Mouse (Mus musculus): Measurements from ENCODE around the gene Hcrt.
"Not testable (repeated sequence)": the region's sequence is repeated elsewhere in the genome, so short reads cannot be mapped to it uniquely, and the experiment has no call there.

Gene Hcrt

DNA sequence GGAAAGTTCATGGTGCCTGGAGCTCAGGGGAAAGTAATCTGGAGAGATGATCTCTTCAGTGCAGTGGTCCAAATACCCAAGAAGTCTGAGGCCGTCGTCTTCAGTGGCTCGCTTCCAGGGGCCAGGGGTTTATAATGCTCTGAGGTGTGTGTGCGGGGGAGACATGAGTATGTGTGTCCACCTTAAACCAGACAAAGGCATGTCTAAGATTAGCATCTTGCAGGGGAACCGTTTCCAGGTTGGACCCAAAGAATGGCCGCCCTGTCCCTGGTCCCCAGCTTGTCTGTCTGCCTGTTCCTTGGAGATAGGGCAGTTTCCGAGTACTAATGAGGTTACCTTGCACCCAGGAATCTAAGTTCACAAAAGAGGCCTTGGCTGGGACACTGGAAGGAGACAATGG lies at the start of gene Hcrt:
Gene Hcrt (minus strand): TSS at position 101 of the 400 bp plus-strand sequence.
- no peak for DNase-seq (ENCODE audit: low spot score in 2 of 2)

- no peak for DNase-seq (ENCODE audit: low spot score in 2 of 2)
Observed at GRCm38 (mm10) chr11:100811132-100811531, 48.4 kb upstream of the Hcrt start.

GRCm38 (mm10) chr11:100810516-100810915 lies 47.8 kb upstream of the Hcrt start:
- no peak for DNase-seq (ENCODE audit: low spot score in 2 of 2)

GRCm38 (mm10) chr11:100806380-100807305 lies 43.9 kb upstream of the Hcrt start:
- no peak for DNase-seq (ENCODE audit: low spot score in 2 of 2)

GRCm38 (mm10) chr11:100805535-100805934 lies 42.8 kb upstream of the Hcrt start:
- DNase-seq (ENCODE audit: low spot score in 2 of 2) = no peak

DNA sequence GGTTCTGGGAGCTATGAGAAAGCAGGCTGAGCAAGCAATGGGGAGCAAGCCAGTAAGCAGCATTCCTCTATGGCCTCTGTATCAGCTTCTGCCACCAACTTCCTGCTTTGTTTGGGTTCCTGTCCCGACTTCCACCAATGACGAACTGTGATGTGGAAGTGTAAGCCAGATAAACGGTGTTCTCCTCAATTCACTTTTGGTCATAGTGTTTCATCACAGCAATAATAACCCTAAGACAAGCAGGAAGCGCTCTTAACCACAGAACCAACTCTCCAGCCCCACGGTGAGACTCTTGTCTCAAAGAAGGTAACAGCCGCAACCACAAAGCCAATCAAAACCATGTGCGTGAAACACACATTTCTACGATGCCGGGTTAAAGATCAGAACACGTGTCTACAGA lies 41.7 kb upstream of the Hcrt start:
- no peak for DNase-seq (ENCODE audit: low spot score in 2 of 2)

DNA sequence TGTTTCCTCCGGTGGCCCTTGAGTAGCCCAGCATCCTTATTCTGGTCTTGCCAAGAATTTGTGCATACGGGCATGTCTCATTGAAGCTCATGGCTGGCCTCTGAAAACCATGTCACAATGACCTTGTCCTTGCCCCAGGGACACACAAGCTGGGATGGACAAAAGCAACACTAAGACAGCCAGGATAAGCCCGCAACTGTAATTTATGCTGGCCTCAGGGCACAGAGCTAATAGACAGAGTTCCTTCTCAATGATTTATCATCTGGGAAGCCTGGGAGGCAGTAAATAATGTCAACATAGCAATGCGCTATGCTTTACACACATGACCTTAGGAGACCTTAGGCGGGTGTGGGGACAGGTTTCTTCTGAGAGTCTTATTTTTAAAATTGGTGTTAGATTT lies 36.7 kb upstream of the Hcrt start:
- DNase-seq (ENCODE audit: low spot score in 2 of 2) = no peak

DNA sequence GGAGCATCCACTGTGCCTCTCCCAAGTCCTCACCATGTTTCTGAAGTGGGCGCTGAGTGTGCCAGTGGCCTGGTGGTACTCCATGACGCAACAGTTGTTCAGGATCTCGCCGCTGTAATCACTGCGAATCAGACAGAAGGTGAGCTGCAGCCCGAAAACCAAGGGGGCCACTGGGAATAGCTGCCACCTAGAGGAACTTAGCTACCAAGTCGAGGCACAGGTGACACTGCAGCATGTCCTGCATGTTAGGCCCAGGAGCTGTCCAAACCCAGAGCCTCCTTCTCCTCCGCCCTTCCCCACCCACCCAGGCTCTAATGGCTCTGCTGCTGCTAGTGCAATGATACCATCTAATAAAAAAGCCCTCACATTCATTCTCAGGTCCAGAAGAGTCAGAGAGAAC lies 33.9 kb upstream of the Hcrt start:
- no peak for DNase-seq (ENCODE audit: low spot score in 2 of 2)

GRCm38 (mm10) chr11:100795386-100795785 lies 32.7 kb upstream of the Hcrt start:
- no peak for DNase-seq (ENCODE audit: low spot score in 2 of 2)

DNA sequence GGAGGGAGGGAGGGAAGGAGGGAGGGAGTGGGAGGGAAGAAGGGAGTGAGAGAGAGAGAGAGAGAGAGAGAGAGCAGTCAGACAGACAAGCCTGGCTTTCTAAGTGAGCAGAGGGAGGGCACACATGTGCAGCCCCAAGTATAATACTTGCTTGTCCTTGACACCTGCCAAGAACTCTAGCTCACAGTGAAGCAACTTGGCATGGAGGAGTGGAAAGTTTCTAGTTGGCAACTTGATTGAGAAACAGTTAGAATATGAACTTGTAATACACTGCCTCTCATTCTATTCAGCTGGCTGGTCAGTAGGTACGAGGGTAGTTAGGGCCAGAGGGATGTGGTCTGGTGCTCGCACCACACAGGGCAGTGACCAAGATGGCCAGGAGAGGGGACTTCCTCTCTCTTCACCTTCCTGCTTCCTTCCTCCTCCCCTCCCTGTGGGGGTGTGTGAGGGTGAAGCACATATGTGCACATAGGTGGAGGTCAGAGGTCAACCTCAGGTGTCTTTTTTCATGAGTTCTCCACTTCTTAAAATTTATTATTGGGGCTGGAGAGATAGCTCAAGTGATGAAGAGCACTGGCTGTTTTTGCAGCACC lies 28.8 kb upstream of the Hcrt start:
- no peak for DNase-seq (ENCODE audit: low spot score in 2 of 2)

- DNase-seq (ENCODE audit: low spot score in 2 of 2) = not testable (repeated sequence)
Observed at GRCm38 (mm10) chr11:100790644-100791043, 27.9 kb upstream of the Hcrt start.

DNA sequence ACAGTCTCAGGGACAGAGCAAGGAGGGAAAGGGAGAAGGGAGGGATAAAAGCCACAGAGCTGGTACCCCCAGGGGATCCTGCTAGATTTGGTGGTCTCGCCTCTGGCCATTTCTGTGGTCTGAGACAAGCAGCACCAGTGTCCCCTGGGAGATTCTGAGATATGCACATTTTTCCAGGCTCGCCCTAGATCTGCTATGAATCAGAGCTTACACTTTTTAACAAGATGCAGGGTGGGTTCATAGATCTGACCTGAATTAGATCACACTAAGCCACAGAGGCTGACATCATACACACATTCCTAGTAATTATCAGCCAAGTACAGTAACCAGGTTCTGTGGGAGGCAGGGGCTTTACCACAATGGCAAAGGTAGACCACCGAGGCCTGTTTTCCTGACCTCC lies 27.0 kb upstream of the Hcrt start:
- no peak for DNase-seq (ENCODE audit: low spot score in 2 of 2)

GRCm38 (mm10) chr11:100785774-100786173 lies 23.0 kb upstream of the Hcrt start:
- no peak for DNase-seq (ENCODE audit: low spot score in 2 of 2)

- DNase-seq (ENCODE audit: low spot score in 2 of 2) = no peak
Observed at GRCm38 (mm10) chr11:100784286-100784685, 21.6 kb upstream of the Hcrt start.

- DNase-seq (ENCODE audit: low spot score in 2 of 2) = no peak
Observed at GRCm38 (mm10) chr11:100782568-100782967, 19.8 kb upstream of the Hcrt start.

- no peak for DNase-seq (ENCODE audit: low spot score in 2 of 2)
Observed at GRCm38 (mm10) chr11:100781763-100782475, 19.2 kb upstream of the Hcrt start.

- DNase-seq (ENCODE audit: low spot score in 2 of 2) = no peak
Observed at GRCm38 (mm10) chr11:100780247-100780646, 17.5 kb upstream of the Hcrt start.

GRCm38 (mm10) chr11:100778069-100778468 lies 15.3 kb upstream of the Hcrt start:
- DNase-seq (ENCODE audit: low spot score in 2 of 2) = no peak

GRCm38 (mm10) chr11:100775921-100776320 lies 13.2 kb upstream of the Hcrt start:
- DNase-seq (ENCODE audit: low spot score in 2 of 2) = no peak

GRCm38 (mm10) chr11:100774261-100774660 lies 11.5 kb upstream of the Hcrt start:
- DNase-seq (ENCODE audit: low spot score in 2 of 2) = no peak

DNA sequence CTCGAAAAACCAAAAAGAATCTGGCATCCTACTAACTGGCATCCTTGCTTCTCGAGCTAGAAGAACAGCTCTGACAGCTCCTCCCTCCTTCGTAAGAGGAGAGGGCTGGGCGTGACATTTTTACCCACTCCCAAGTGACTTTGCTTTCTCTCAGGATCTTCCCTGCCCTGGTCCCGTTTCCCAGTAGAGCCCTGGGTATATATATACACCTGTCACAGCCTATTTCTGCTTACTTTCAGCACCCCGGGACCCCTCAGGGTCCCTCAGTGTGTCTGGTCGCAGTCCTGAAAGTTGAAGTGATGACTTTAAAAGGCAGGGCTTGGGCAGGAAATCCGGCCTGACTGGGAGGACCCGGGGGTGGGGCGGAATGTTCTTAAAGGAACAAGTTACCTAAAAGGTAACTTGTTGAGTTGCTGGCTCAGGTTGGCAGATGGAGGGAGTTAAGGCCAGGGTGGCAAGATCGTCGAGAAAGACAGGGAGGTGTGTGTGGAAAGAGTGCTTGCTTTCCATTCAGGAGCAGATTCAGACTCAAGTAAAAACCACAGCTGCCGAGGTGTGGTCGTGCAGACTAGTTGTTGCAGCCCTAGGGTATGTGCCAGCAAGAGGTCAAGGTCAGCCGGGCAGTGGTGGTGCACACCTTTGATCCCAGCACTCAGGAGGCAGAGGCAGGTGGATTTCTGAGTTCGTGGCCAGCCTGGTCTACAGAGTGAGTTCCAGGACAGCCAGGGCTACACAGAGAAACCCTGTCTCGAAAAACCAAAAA lies 8.1 kb upstream of the Hcrt start, which contains the start of gene Ghdc:
Gene Ghdc (minus strand): TSS at position 312 of the 763 bp plus-strand sequence.
- peak; percentile 74 to 85 for DNase-seq (ENCODE audit: low spot score in 2 of 2)

DNA sequence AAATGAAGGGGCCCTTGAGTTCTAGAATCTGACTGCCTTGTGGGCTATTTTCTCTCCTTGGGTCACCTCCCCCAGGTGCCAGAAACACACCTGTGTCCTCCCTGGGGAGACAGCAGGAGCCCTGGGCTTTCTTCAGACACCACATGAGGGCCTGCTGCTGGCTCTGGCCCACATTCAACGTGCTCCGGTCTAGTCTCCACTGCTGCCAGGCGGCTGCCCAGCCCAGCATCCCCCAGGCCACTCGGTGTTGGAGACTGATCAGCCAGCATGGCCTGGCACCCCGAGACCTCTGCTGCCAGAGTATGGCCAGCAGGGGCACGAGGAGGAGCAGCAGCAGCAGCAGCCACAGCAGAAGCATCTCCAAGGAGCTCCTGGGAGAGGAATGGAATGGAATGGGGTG lies 7.2 kb upstream of the Hcrt start:
- DNase-seq (ENCODE audit: low spot score in 2 of 2) = no peak

Measured in spleen, postnatal 4 days (tissue).